Mouse (Mus musculus): ENCODE measurements around the gene Cited2. TPM values are rescaled to one million over a fixed set of nuclear protein-coding genes. Genes with fewer than 3 reads are reported as not detected.
A peak's percentile ranks its signal among the peaks of the same experiment; 100 is the strongest.

The Cited2 gene
- polyA plus RNA-seq, 1 experiment from 2014 or later: 94.8 TPM

- Histone ChIP-seq H3K4me1 (replicated peaks; ENCODE audit: insufficient read depth, low read length) (no peaks in the 10 kb centered on the region), H3K4me3 (replicated peaks; ENCODE audit: low read depth, low read length) (no peak overlapping the region), H3K27me3 (ENCODE audit: insufficient read depth, low read length) (no peaks in the 10 kb centered on the region), H3K9ac (ENCODE audit: low read depth, low read length) (no peak overlapping the region), H3K27ac (no peak overlapping the region), H3K9me3 (replicated peaks; ENCODE audit: low read length) (no peaks in the 10 kb centered on the region), H3K36me3 (ENCODE audit: insufficient read depth, low read length) (no peaks in the 10 kb centered on the region), H3K4me2 (ENCODE audit: low read length) (no peak overlapping the region)
- no peak for DNase-seq (ENCODE audit: low spot score)
- no peak for TF ChIP-seq CTCF (IDR thresholded peaks at IDR 0.05; ENCODE audit: low read depth)
- WGBS: 28% methylated on average over 4 of the region's 4 CpGs
- ATAC-seq (replicated peaks; ENCODE audit: low FRiP score, low read depth): no peak
These were observed 17.5 kb upstream of the Cited2 start for GRCm38 (mm10) chr10:17705466-17705973.

GRCm38 (mm10) chr10:17710753-17711152, 12.3 kb upstream of the Cited2 start:
- Histone ChIP-seq H3K27me3 (ENCODE audit: insufficient read depth, low read length) (no peaks in the 10 kb centered on the region), H3K27ac (no peak overlapping the region), H3K4me3 (replicated peaks; ENCODE audit: low read depth, low read length) (no peak overlapping the region), H3K9me3 (replicated peaks; ENCODE audit: low read length) (no peaks in the 10 kb centered on the region), H3K9ac (ENCODE audit: low read depth, low read length) (no peak overlapping the region), H3K36me3 (ENCODE audit: insufficient read depth, low read length) (no peaks in the 10 kb centered on the region), H3K4me2 (ENCODE audit: low read length) (no peak overlapping the region), H3K4me1 (replicated peaks; ENCODE audit: insufficient read depth, low read length) (no peaks in the 10 kb centered on the region)
- ATAC-seq (replicated peaks; ENCODE audit: low FRiP score, low read depth): no peak
- DNase-seq (ENCODE audit: low spot score): no peak
- WGBS: 78% methylated on average over 3 of the region's 3 CpGs
- TF ChIP-seq CTCF (IDR thresholded peaks at IDR 0.05; ENCODE audit: low read depth): no peak

- no peaks in the 10 kb centered on the region for H3K4me1 ChIP-seq (replicated peaks; ENCODE audit: insufficient read depth, low read length)
- DNase-seq (ENCODE audit: low spot score) (no peak), ATAC-seq (replicated peaks; ENCODE audit: low FRiP score, low read depth) (no peak)
- TF ChIP-seq CTCF (IDR thresholded peaks at IDR 0.05; ENCODE audit: low read depth): no peak
- H3K4me2 ChIP-seq (ENCODE audit: low read length): no peak overlapping the region
- H3K27ac ChIP-seq: no peak overlapping the region
- H3K27me3 ChIP-seq (ENCODE audit: insufficient read depth, low read length): no peaks in the 10 kb centered on the region
- H3K9ac ChIP-seq (ENCODE audit: low read depth, low read length): no peak overlapping the region
- no peaks in the 10 kb centered on the region for H3K9me3 ChIP-seq (replicated peaks; ENCODE audit: low read length)
- no peaks in the 10 kb centered on the region for H3K36me3 ChIP-seq (ENCODE audit: insufficient read depth, low read length)
- no peak overlapping the region for H3K4me3 ChIP-seq (replicated peaks; ENCODE audit: low read depth, low read length)
- WGBS: 90% methylated on average over 4 of the region's 4 CpGs
These were observed 3.9 kb upstream of the Cited2 start for GRCm38 (mm10) chr10:17719009-17719570.

- Histone ChIP-seq H3K4me1 (replicated peaks; ENCODE audit: insufficient read depth, low read length) (no peaks in the 10 kb centered on the region), H3K36me3 (ENCODE audit: insufficient read depth, low read length) (no peaks in the 10 kb centered on the region), H3K27me3 (ENCODE audit: insufficient read depth, low read length) (no peaks in the 10 kb centered on the region), H3K4me3 (replicated peaks; ENCODE audit: low read depth, low read length) (no peak overlapping the region), H3K27ac (no peak overlapping the region), H3K9ac (ENCODE audit: low read depth, low read length) (no peak overlapping the region), H3K9me3 (replicated peaks; ENCODE audit: low read length) (no peaks in the 10 kb centered on the region), H3K4me2 (ENCODE audit: low read length) (no peak overlapping the region)
- no peak for TF ChIP-seq CTCF (IDR thresholded peaks at IDR 0.05; ENCODE audit: low read depth)
- DNase-seq (ENCODE audit: low spot score) (no peak), ATAC-seq (replicated peaks; ENCODE audit: low FRiP score, low read depth) (no peak)
- 95% methylated on average over 5 of the region's 5 CpGs for WGBS
These were observed 3.4 kb upstream of the Cited2 start for GRCm38 (mm10) chr10:17719646-17720045.

- 74% methylated on average over 8 of the region's 8 CpGs for WGBS
- Histone ChIP-seq H3K9me3 (replicated peaks; ENCODE audit: low read length) (no peaks in the 10 kb centered on the region), H3K4me2 (ENCODE audit: low read length) (peak overlapping the region; percentile 77), H3K27me3 (ENCODE audit: insufficient read depth, low read length) (no peaks in the 10 kb centered on the region), H3K4me1 (replicated peaks; ENCODE audit: insufficient read depth, low read length) (no peaks in the 10 kb centered on the region), H3K9ac (ENCODE audit: low read depth, low read length) (no peak overlapping the region), H3K36me3 (ENCODE audit: insufficient read depth, low read length) (no peaks in the 10 kb centered on the region), H3K4me3 (replicated peaks; ENCODE audit: low read depth, low read length) (peak overlapping the region; percentile 99; the same call in 1 of the 2 replicates), H3K27ac (peak overlapping the region; percentile 100; the same call in 1 of the 2 replicates)
- peak; percentile 22 for DNase-seq (ENCODE audit: low spot score)
- ATAC-seq (replicated peaks; ENCODE audit: low FRiP score, low read depth): no peak
- no peak for TF ChIP-seq CTCF (IDR thresholded peaks at IDR 0.05; ENCODE audit: low read depth)
These were observed 2.0 kb upstream of the Cited2 start for GRCm38 (mm10) chr10:17720891-17721601.

GRCm38 (mm10) chr10:17721602-17722121, 1.4 kb upstream of the Cited2 start:
- H3K27me3 ChIP-seq (ENCODE audit: insufficient read depth, low read length): no peaks in the 10 kb centered on the region
- WGBS: under 1% methylated on average over 21 of the region's 21 CpGs
- H3K9me3 ChIP-seq (replicated peaks; ENCODE audit: low read length): no peaks in the 10 kb centered on the region
- H3K27ac ChIP-seq: peak overlapping the region; percentile 100
- H3K4me1 ChIP-seq (replicated peaks; ENCODE audit: insufficient read depth, low read length): no peaks in the 10 kb centered on the region
- H3K4me3 ChIP-seq (replicated peaks; ENCODE audit: low read depth, low read length): peak overlapping the region; percentile 99
- no peak; the same call in 1 of the 2 replicates for ATAC-seq (replicated peaks; ENCODE audit: low FRiP score, low read depth)
- H3K36me3 ChIP-seq (ENCODE audit: insufficient read depth, low read length): no peaks in the 10 kb centered on the region
- DNase-seq (ENCODE audit: low spot score): peak; percentile 64
- no peak for TF ChIP-seq CTCF (IDR thresholded peaks at IDR 0.05; ENCODE audit: low read depth)
- H3K9ac ChIP-seq (ENCODE audit: low read depth, low read length): peak overlapping the region; percentile 96
- H3K4me2 ChIP-seq (ENCODE audit: low read length): peak overlapping the region; percentile 77
